Mouse (Mus musculus): ENCODE data around the gene Cul4a.

Gene Cul4a

GRCm38 (mm10) chr8:13139641-13140182 lies 34.3 kb downstream of the Cul4a start:
- DNase-seq = no peak

GRCm38 (mm10) chr8:13141681-13142080 lies 36.3 kb downstream of the Cul4a start:
- no peak for DNase-seq

- no peak for DNase-seq
Measured at GRCm38 (mm10) chr8:13148476-13148875, 43.1 kb downstream of the Cul4a start.

GRCm38 (mm10) chr8:13149287-13149686 lies 43.9 kb downstream of the Cul4a start:
- no peak for DNase-seq

GRCm38 (mm10) chr8:13149866-13150265 lies 44.4 kb downstream of the Cul4a start:
- no peak for DNase-seq

GRCm38 (mm10) chr8:13150929-13151328 lies 45.5 kb downstream of the Cul4a start:
- no peak for DNase-seq

GRCm38 (mm10) chr8:13154099-13154498 lies 48.7 kb downstream of the Cul4a start:
- DNase-seq = no peak

- no peak for DNase-seq
Measured at GRCm38 (mm10) chr8:13155358-13155757, 49.9 kb downstream of the Cul4a start.

GRCm38 (mm10) chr8:13156327-13157097 lies 51.1 kb downstream of the Cul4a start:
- DNase-seq = no peak

GRCm38 (mm10) chr8:13158718-13159376 lies 53.4 kb downstream of the Cul4a start, which contains the start of gene Lamp1:
TSS of gene Lamp1 (plus strand) at chr8:13159161.
- peak; percentile 98 for DNase-seq

- DNase-seq = no peak
Measured at GRCm38 (mm10) chr8:13159377-13159881, 54.0 kb downstream of the Cul4a start.

- DNase-seq = no peak
Measured at GRCm38 (mm10) chr8:13160691-13161090, 55.3 kb downstream of the Cul4a start.

- DNase-seq = no peak
Measured at GRCm38 (mm10) chr8:13162098-13162497, 56.7 kb downstream of the Cul4a start.

GRCm38 (mm10) chr8:13163563-13163962 lies 58.1 kb downstream of the Cul4a start:
- no peak for DNase-seq

GRCm38 (mm10) chr8:13164361-13164760 lies 58.9 kb downstream of the Cul4a start:
- no peak for DNase-seq

GRCm38 (mm10) chr8:13170510-13170909 lies 65.1 kb downstream of the Cul4a start:
- no peak for DNase-seq

GRCm38 (mm10) chr8:13174305-13174704 lies 68.9 kb downstream of the Cul4a start:
- DNase-seq = no peak

GRCm38 (mm10) chr8:13174811-13175210 lies 69.4 kb downstream of the Cul4a start:
- DNase-seq = no peak

GRCm38 (mm10) chr8:13175650-13176049 lies 70.2 kb downstream of the Cul4a start:
- no peak for DNase-seq

- no peak for DNase-seq
Measured at GRCm38 (mm10) chr8:13177173-13177852, 71.9 kb downstream of the Cul4a start.

GRCm38 (mm10) chr8:13178137-13178536 lies 72.7 kb downstream of the Cul4a start:
- DNase-seq = no peak

- no peak for DNase-seq
Measured at GRCm38 (mm10) chr8:13179482-13179881, 74.1 kb downstream of the Cul4a start.

- DNase-seq = no peak
Measured at GRCm38 (mm10) chr8:13179948-13180347, 74.5 kb downstream of the Cul4a start.

Measured in cerebellum, adult 8-10 months (tissue).